10 mouse cellular contexts compared by ENCODE assay signal in genomic region chr13:37459957-37460930, GRCm38 (mm10).
A peak's percentile ranks its signal among the peaks of the same experiment; 100 is the strongest.
DNase-seq lines count a peak whose midpoint lies in the region; ATAC-seq and TF ChIP-seq lines count a peak whose summit lies in the region.
"Had no signal": no experiment of that assay in that cellular context is flagged by ENCODE, and none has a peak within 500 bp of the region (broad histone marks: within the 10 kb centered on the region; RNA-seq: fewer than 3 reads in every experiment).

No protein-coding gene starts in this region.

- no peaks in the 10 kb centered on the region for H3K36me3 ChIP-seq in heart, embryonic 13.5 days
- H3K36me3 ChIP-seq in stomach, postnatal 0 days (ENCODE audit: control insufficient read depth, insufficient read depth, low read length), result no peaks in the 10 kb centered on the region
- no peaks in the 10 kb centered on the region for H3K36me3 ChIP-seq in forebrain, embryonic 13.5 days (ENCODE audit: poor library complexity, severe bottlenecking)
- H3K36me3 ChIP-seq in midbrain, embryonic 16.5 days (ENCODE audit: control insufficient read depth, insufficient read depth, low read length), result no peaks in the 10 kb centered on the region

- H3K27me3 ChIP-seq in heart, embryonic 13.5 days (replicated peaks), result no peaks in the 10 kb centered on the region
- no peaks in the 10 kb centered on the region for H3K27me3 ChIP-seq in stomach, postnatal 0 days (ENCODE audit: control insufficient read depth, insufficient read depth, low read length)
- H3K27me3 ChIP-seq in forebrain, embryonic 13.5 days, result no peaks in the 10 kb centered on the region
- H3K27me3 ChIP-seq in midbrain, embryonic 16.5 days (ENCODE audit: control insufficient read depth, insufficient read depth, low read depth, low read length), result no peaks in the 10 kb centered on the region
- H3K27me3 ChIP-seq: Patski had no signal

- no peak overlapping the region for H3K4me2 ChIP-seq in heart, embryonic 13.5 days
- no peak overlapping the region for H3K4me2 ChIP-seq in stomach, postnatal 0 days (replicated peaks; ENCODE audit: low read depth)
- no peak overlapping the region for H3K4me2 ChIP-seq in forebrain, embryonic 13.5 days
- no peak overlapping the region for H3K4me2 ChIP-seq in midbrain, embryonic 16.5 days (ENCODE audit: low read length)

- no peak for TF ChIP-seq CTCF in stomach, postnatal 0 days (IDR thresholded peaks at IDR 0.05; ENCODE audit: low read depth)

- H3K9me3 ChIP-seq in heart, embryonic 13.5 days, result no peaks in the 10 kb centered on the region
- H3K9me3 ChIP-seq in stomach, postnatal 0 days (ENCODE audit: control insufficient read depth, low read length), result no peaks in the 10 kb centered on the region
- no peaks in the 10 kb centered on the region for H3K9me3 ChIP-seq in forebrain, embryonic 13.5 days (replicated peaks)
- H3K9me3 ChIP-seq in midbrain, embryonic 16.5 days (replicated peaks; ENCODE audit: control insufficient read depth, low read length, poor library complexity, severe bottlenecking), result no peaks in the 10 kb centered on the region

- peaks cover 63% of the 10 kb centered on the region for H3K4me1 ChIP-seq in heart, embryonic 13.5 days
- H3K4me1 ChIP-seq in stomach, postnatal 0 days (replicated peaks; ENCODE audit: control insufficient read depth, insufficient read depth), result peaks cover 6% of the 10 kb centered on the region; the same call in 1 of the 2 replicates
- H3K4me1 ChIP-seq in forebrain, embryonic 13.5 days, result peaks cover 11% of the 10 kb centered on the region
- no peaks in the 10 kb centered on the region for H3K4me1 ChIP-seq in midbrain, embryonic 16.5 days (ENCODE audit: control insufficient read depth, insufficient read depth, low read length)

- no peak for TF ChIP-seq EP300 in stomach, postnatal 0 days (optimal IDR thresholded peaks at IDR 0.05)

- peak overlapping the region; percentile 73 for H3K27ac ChIP-seq in heart, embryonic 13.5 days (replicated peaks)
- H3K27ac ChIP-seq in stomach, postnatal 0 days (replicated peaks), result peak overlapping the region; percentile 81
- H3K27ac ChIP-seq in forebrain, embryonic 13.5 days, result no peak overlapping the region
- H3K27ac ChIP-seq in midbrain, embryonic 16.5 days (ENCODE audit: low read length), result no peak overlapping the region

- WGBS in heart, embryonic 13.5 days, result 54% methylated on average over 28 of the region's 28 CpGs
- 54% methylated on average over 28 of the region's 28 CpGs for WGBS in stomach, postnatal 0 days
- 79% methylated on average over 28 of the region's 28 CpGs for WGBS in forebrain, embryonic 13.5 days
- 74% methylated on average over 28 of the region's 28 CpGs for WGBS in midbrain, embryonic 16.5 days

- no peak for ATAC-seq in heart, embryonic 13.5 days (ENCODE audit: extremely low read depth, insufficient number of reproducible peaks, low FRiP score, low TSS enrichment)
- peak; percentile 86 for ATAC-seq in stomach, postnatal 0 days (ENCODE audit: low FRiP score, low TSS enrichment)
- no peak for ATAC-seq in megakaryocyte, adult 5-6 weeks (ENCODE audit: poor library complexity, severe bottlenecking)
- ATAC-seq in forebrain, embryonic 13.5 days, result no peak
- no peak for ATAC-seq in midbrain, embryonic 16.5 days
- ATAC-seq: Patski had no signal

- no peak overlapping the region for H3K9ac ChIP-seq in heart, embryonic 13.5 days
- no peak overlapping the region for H3K9ac ChIP-seq in stomach, postnatal 0 days (ENCODE audit: low read length)
- no peak overlapping the region for H3K9ac ChIP-seq in forebrain, embryonic 13.5 days
- H3K9ac ChIP-seq in midbrain, embryonic 16.5 days (ENCODE audit: low read depth, low read length), result no peak overlapping the region

- peak; percentile 62 for DNase-seq in ovary, postnatal 36 days (ENCODE audit: low spot score)
- no peak for DNase-seq in ovary, postnatal 10 days (ENCODE audit: low spot score)
- peak; percentile 92 to 93 for DNase-seq in kidney, postnatal 36 days
- peak; percentile 87 for DNase-seq in stomach, postnatal 0 days (ENCODE audit: low spot score)

- no peak overlapping the region for H3K4me3 ChIP-seq in heart, embryonic 13.5 days
- no peak overlapping the region for H3K4me3 ChIP-seq in stomach, postnatal 0 days (ENCODE audit: low read depth, low read length)
- H3K4me3 ChIP-seq in forebrain, embryonic 13.5 days, result no peak overlapping the region
- H3K4me3 ChIP-seq in midbrain, embryonic 16.5 days (ENCODE audit: low read depth, low read length), result no peak overlapping the region
- H3K4me3 ChIP-seq: erythroblast, embryonic 14.5 days had no signal

Comparison
In these comparisons a context has a peak if more than half of its experiments do, and no peak if none do; other contexts are left out.
1. H3K27ac ChIP-seq: peak in heart, embryonic 13.5 days (single experiment) and stomach, postnatal 0 days (single experiment); none in forebrain, embryonic 13.5 days (single experiment) and midbrain, embryonic 16.5 days (single experiment).